Mouse (Mus musculus): ENCODE results near the gene Hoxd9. TPM values are rescaled to one million over a fixed set of nuclear protein-coding genes. Genes with fewer than 3 reads are reported as not detected.
A peak's percentile ranks its signal among the peaks of the same experiment; 100 is the strongest.

Hoxd9 gene
- total and polyA plus RNA-seq, 3 experiments = not detected

DNA sequence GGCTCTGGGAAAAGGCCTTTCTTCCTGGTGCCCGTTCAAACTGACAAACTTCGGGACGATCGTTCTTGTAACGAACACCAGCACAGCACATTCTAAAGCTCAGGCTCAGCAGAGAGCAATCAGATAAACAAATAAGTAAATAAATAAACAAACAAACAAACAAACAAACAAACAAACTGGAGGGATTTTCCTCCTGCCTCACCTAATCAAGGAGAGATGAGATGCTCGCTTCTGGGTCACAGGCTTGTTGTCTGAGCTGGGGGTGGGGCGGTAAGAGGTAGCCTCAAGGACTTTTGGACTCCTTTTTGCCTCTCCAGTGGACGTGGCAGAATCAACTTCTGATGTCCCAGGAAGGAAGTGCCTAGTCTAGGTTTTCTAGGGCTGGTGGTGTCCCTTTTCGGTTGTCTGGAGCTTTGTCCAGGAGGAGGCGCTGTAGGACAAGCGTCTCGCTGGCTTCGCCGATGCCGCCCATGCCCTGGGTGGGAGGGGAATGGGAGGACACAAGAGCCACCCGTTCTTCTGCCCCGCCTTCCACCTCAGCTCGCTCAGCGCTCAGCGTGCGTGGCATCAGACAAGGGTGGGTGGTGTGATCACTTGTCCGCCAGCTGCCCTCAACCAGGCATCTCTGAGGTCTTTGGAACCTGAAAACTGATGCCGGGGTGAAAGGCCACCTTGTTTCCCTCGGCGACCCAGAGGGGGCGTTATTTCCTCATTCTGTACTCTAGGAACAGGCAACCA is 18.1 kb downstream of the Hoxd9 start (continued):
- no peak for TF ChIP-seq USF1 (IDR thresholded peaks at IDR 0.05; ENCODE audit: low read depth, low read length)
- peak; percentile 65 for TF ChIP-seq ZC3H11A (IDR thresholded peaks at IDR 0.05; ENCODE audit: low read depth, low read length)
- 0 out of 2 replicates have a peak, but pooled peaks have one; percentile 26 for TF ChIP-seq ELF1 (IDR thresholded peaks at IDR 0.05; ENCODE audit: low read depth, low read length)
- TF ChIP-seq MXI1 (IDR thresholded peaks at IDR 0.05; ENCODE audit: low read depth, low read length) = no peak
- no peak for TF ChIP-seq PAX5 (IDR thresholded peaks at IDR 0.05; ENCODE audit: low read length)
- TF ChIP-seq ZNF384 (IDR thresholded peaks at IDR 0.05; ENCODE audit: low read depth, low read length) = no peak
- no peak for TF ChIP-seq ETS1 (conservative IDR thresholded peaks at IDR 0.05; ENCODE audit: low read depth, low read length)
- peak; percentile 39; the same call in 1 of the 2 replicates for TF ChIP-seq MEF2A (IDR thresholded peaks at IDR 0.05; ENCODE audit: borderline replicate concordance, low read depth, low read length)
- TF ChIP-seq HCFC1 (IDR thresholded peaks at IDR 0.05; ENCODE audit: low read depth, low read length) = no peak
- no peak for TF ChIP-seq NRF1 (IDR thresholded peaks at IDR 0.05; ENCODE audit: low read depth, low read length)

DNA sequence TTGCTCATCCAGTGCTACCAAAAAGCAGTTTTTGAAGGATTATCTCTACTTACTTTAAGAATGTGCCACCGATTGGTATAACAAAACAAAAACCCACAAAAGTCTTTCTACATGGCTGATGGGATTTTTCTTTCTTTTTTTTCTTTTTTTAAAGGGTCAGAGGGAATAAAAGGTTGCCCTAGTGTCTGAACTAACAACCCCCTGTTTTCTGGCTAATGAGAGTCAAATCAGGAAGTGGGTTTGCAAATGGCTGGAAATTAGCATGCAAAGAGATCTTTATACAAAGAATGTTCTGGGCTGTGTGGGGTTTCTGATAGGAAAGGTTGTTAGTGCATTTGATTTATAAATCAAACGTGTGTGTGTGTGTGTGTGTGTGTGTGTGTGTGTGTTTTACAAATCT is 22.9 kb downstream of the Hoxd9 start:
- DNase-seq (ENCODE audit: extremely low read depth) = no peak
- peaks cover 23% of the 10 kb centered on the region for H3K79me2 ChIP-seq (replicated peaks; ENCODE audit: control insufficient read depth, extremely low read depth, insufficient read depth, poor library complexity, severe bottlenecking)
- peak overlapping the region; percentile 78 for H3K4me2 ChIP-seq (ENCODE audit: insufficient read depth, low read depth, poor library complexity, severe bottlenecking)
- H3K4me1 ChIP-seq (ENCODE audit: control insufficient read depth in 1 of 2, insufficient read depth in 2 of 2) = peaks cover 15 to 44% of the 10 kb centered on the region in 2 experiments
- no peaks in the 10 kb centered on the region for H3K9me3 ChIP-seq (replicated peaks; ENCODE audit: low read length)
- dilution Hi-C loops (cut with MboI; ENCODE audit: extremely low pct_ligation_motif_present, extremely low pct_unique_long_range_greater_than_20kb, low sequenced_read_pairs) = no loop called here
- no peak overlapping the region for H3K4me3 ChIP-seq (replicated peaks in 1 of 3; ENCODE audit: low read depth in 2 of 3, low read length in 2 of 3, poor library complexity in 1 of 3)
- no peak overlapping the region for H3K9ac ChIP-seq (ENCODE audit: insufficient read depth, low read depth)
- H3K36me3 ChIP-seq (replicated peaks in 1 of 2; ENCODE audit: control insufficient read depth in 1 of 2, insufficient read depth in 1 of 2, low read length in 1 of 2) = no peaks in the 10 kb centered on the region
- TF ChIP-seq USF2 (conservative IDR thresholded peaks at IDR 0.05; ENCODE audit: low read depth, low read length) = no peak
- peak; percentile 62 for TF ChIP-seq ZNF384 (IDR thresholded peaks at IDR 0.05; ENCODE audit: low read depth, low read length)
- no peak for TF ChIP-seq MYC (IDR thresholded peaks at IDR 0.05; ENCODE audit: low read depth, low read length)
- peak; percentile 74 for TF ChIP-seq ELF1 (IDR thresholded peaks at IDR 0.05; ENCODE audit: low read depth, low read length)
- in situ Hi-C loops (cut with MboI; ENCODE audit: low pct_ligation_motif_present, low pct_unique_long_range_greater_than_20kb, low sequenced_read_pairs) = loop anchor here (10.0 to 25.0 kb wide), 2 partner anchors 334 to 867 kb away; no protein-coding TSS in a partner anchor
- no peak overlapping the region for H3K27ac ChIP-seq (ENCODE audit: insufficient read depth, low read depth)
- H3K27me3 ChIP-seq (replicated peaks) = no peaks in the 10 kb centered on the region

DNA sequence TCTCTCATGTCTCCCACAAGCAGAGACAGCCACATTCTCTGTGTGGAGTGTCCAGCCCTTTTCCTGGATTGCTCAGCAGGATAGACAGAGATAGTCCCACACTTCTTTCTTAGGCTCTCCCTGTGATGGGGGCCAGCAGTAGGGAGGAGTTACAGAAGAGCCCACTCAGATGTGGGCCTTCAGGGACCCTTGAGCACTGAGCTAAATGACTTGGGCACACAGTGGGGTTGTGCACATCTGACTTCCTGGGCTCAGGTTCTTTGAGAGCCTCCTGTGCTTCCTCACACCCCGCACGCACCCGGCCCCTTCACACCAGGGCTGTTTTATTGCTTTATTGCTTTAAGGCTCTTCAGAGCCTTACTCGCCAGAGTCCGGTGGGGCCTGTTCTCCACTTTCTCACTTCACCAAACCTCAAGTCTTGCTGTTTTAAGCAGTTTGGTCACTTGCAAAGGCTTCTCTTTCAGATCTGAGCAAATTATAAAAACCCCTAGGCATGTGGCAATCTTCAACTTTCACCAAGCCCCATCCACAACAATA is 23.5 kb downstream of the Hoxd9 start:
- 0 out of 2 replicates have a peak, but pooled peaks have one; percentile 5 for TF ChIP-seq ELF1 (IDR thresholded peaks at IDR 0.05; ENCODE audit: low read depth, low read length)
- TF ChIP-seq CHD2 (IDR thresholded peaks at IDR 0.05; ENCODE audit: low read length) = no peak
- in situ Hi-C loops (cut with MboI; ENCODE audit: low pct_ligation_motif_present, low pct_unique_long_range_greater_than_20kb, low sequenced_read_pairs) = loop anchor here (10.0 to 25.0 kb wide), 2 partner anchors 334 to 866 kb away; no protein-coding TSS in a partner anchor
- Histone ChIP-seq H3K27me3 (replicated peaks) (no peaks in the 10 kb centered on the region), H3K4me3 (replicated peaks in 1 of 3; ENCODE audit: low read depth in 2 of 3, low read length in 2 of 3, poor library complexity in 1 of 3) (no peak overlapping the region), H3K36me3 (replicated peaks in 1 of 2; ENCODE audit: control insufficient read depth in 1 of 2, insufficient read depth in 1 of 2, low read length in 1 of 2) (peaks cover 3 to 4% of the 10 kb centered on the region in 2 experiments), H3K79me2 (replicated peaks; ENCODE audit: control insufficient read depth, extremely low read depth, insufficient read depth, poor library complexity, severe bottlenecking) (peaks cover 30% of the 10 kb centered on the region), H3K9me3 (replicated peaks; ENCODE audit: low read length) (no peaks in the 10 kb centered on the region), H3K4me1 (ENCODE audit: control insufficient read depth in 1 of 2, insufficient read depth in 2 of 2) (peaks cover 15 to 48% of the 10 kb centered on the region in 2 experiments), H3K4me2 (ENCODE audit: insufficient read depth, low read depth, poor library complexity, severe bottlenecking) (peak overlapping the region; percentile 78), H3K9ac (ENCODE audit: insufficient read depth, low read depth) (peak overlapping the region; percentile 7), H3K27ac (ENCODE audit: insufficient read depth, low read depth) (peak overlapping the region; percentile 73)
- no peak for DNase-seq (ENCODE audit: extremely low read depth)
- dilution Hi-C loops (cut with MboI; ENCODE audit: extremely low pct_ligation_motif_present, extremely low pct_unique_long_range_greater_than_20kb, low sequenced_read_pairs) = no loop called here

All from CH12.LX (cell line).